In the genomic region with DNA sequence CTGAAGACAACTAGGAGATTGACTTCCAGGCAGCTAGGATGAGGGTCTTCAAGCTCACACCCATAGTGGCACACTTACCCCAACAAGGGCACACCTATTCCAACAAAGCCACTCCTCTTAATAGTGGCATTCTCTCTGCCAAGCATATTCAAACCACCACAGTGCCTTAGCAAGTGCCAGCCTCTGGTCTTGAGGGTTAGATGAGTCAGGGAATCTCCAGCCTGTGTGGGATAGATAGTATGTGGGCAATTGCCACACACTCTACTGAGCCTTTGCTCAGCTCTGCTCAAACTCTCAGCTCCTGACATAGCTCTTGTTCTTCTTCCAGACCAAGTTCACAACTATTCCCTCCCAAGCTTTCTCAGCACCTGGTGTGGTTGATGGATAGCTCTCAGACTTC, we compare ENCODE assay signal across 31 mouse cellular contexts. TPM values are rescaled to one million over a fixed set of nuclear protein-coding genes. Genes with fewer than 3 reads are reported as not detected.
A peak's percentile ranks its signal among the peaks of the same experiment; 100 is the strongest.
DNase-seq lines count a peak whose midpoint lies in the region.
"Had no signal": no experiment of that assay in that cellular context is flagged by ENCODE, and none has a peak within 500 bp of the region (broad histone marks: within the 10 kb centered on the region; RNA-seq: fewer than 3 reads in every experiment).

No protein-coding gene starts in this region.

- no peaks in the 10 kb centered on the region for H3K27me3 ChIP-seq in limb, embryonic 10.5 days (ENCODE audit: low read depth, poor library complexity, severe bottlenecking)
- H3K27me3 ChIP-seq: embryonic facial prominence, embryonic 13.5 days; embryonic facial prominence, embryonic 15.5 days; forebrain, embryonic 12.5 days had no signal

- DNase-seq in heart, adult 11 months: peak; percentile 52
- no peak for DNase-seq in heart, postnatal 25 days (ENCODE audit: low spot score)
- DNase-seq in 3134 (ENCODE audit: extremely low read depth, insufficient read length, low spot score) (peak; percentile 13), 416B (ENCODE audit: low read depth) (peak; percentile 31)
- no peak for DNase-seq in limb, embryonic 10.5 days (ENCODE audit: low spot score)
- no peak for DNase-seq in embryo, embryonic 10.5 days (ENCODE audit: low spot score)
- DNase-seq: adrenal gland, adult 2 months; adrenal gland, postnatal 10 days; adrenal gland, postnatal 25 days; cerebellum, adult 11 months; cerebellum, adult 18-20 months; cerebellum, adult 8-10 months; cerebellum, adult 9-11 months; cerebellum, postnatal 14 days; cerebellum, postnatal 36 days; embryo, embryonic 11 days had no signal

- no peaks in the 10 kb centered on the region for H3K9me3 ChIP-seq in limb, embryonic 10.5 days (replicated peaks)
- H3K9me3 ChIP-seq: embryonic facial prominence, embryonic 13.5 days; embryonic facial prominence, embryonic 15.5 days; forebrain, embryonic 10.5 days; forebrain, embryonic 12.5 days had no signal

- intact Hi-C loops in heart, postnatal 25 days (cut with DNase I): no loop called here

- no peak overlapping the region for H3K4me3 ChIP-seq in limb, embryonic 10.5 days
- H3K4me3 ChIP-seq: embryonic facial prominence, embryonic 13.5 days; embryonic facial prominence, embryonic 15.5 days; erythroblast, embryonic 14.5 days; forebrain, embryonic 10.5 days; forebrain, embryonic 12.5 days had no signal

- H3K36me3 ChIP-seq in limb, embryonic 10.5 days: no peaks in the 10 kb centered on the region
- H3K36me3 ChIP-seq: embryonic facial prominence, embryonic 13.5 days; embryonic facial prominence, embryonic 15.5 days; forebrain, embryonic 10.5 days; forebrain, embryonic 12.5 days had no signal

- H3K4me1 ChIP-seq in limb, embryonic 10.5 days: peaks cover 15% of the 10 kb centered on the region
- H3K4me1 ChIP-seq: embryonic facial prominence, embryonic 13.5 days; embryonic facial prominence, embryonic 15.5 days; forebrain, embryonic 10.5 days; forebrain, embryonic 12.5 days had no signal

- H3K27ac ChIP-seq in limb, embryonic 10.5 days: no peak overlapping the region
- H3K27ac ChIP-seq: embryonic facial prominence, embryonic 13.5 days; embryonic facial prominence, embryonic 15.5 days; forebrain, embryonic 10.5 days; forebrain, embryonic 12.5 days had no signal

RNA-seq across cellular contexts. Expression of gene 2610528A11Rik, which starts 2.5 kb away (rescaled TPM):
- under 1 TPM in 1 of 2 experiments, not detected in 1; 0.60 TPM for total RNA-seq in heart, postnatal 25 days (2021)
- polyA plus RNA-seq in limb, embryonic 10.5 days (2016; fragmentation: Nextera tagmentation; extraction: Ambion mirVana): 2.7 and 3.5 TPM in 2 replicates
- total RNA-seq: ES-E14, MEL had no signal
- polyA plus RNA-seq: erythroblast, embryonic 14.5 days; forebrain, embryonic 12.5 days; forebrain, embryonic 14.5 days; forebrain, embryonic 16.5 days had no signal

RNA-seq across cellular contexts. Expression of gene Cdhr1, which starts 13.2 kb away (rescaled TPM):
- total RNA-seq in heart, postnatal 25 days (2021): under 1 TPM in 1 of 2 experiments, not detected in 1; 0.08 TPM
- 0.04 and 0.09 TPM in 2 replicates for polyA plus RNA-seq in limb, embryonic 10.5 days (2016; fragmentation: Nextera tagmentation; extraction: Ambion mirVana)
- total RNA-seq: adrenal gland, adult 2 months; MEL had no signal
- polyA plus RNA-seq: adrenal gland, adult 2 months; erythroblast, embryonic 14.5 days had no signal

RNA-seq across cellular contexts. Expression of gene Ghitm, which starts 23.7 kb away (rescaled TPM):
- 100 to 1,000 TPM; 636 to 638 TPM for total RNA-seq in heart, postnatal 25 days (2021)
- polyA plus RNA-seq in limb, embryonic 10.5 days (2016; fragmentation: Nextera tagmentation; extraction: Ambion mirVana): 182 TPM in 2 replicates

RNA-seq across cellular contexts. Expression of gene Lrit2, which starts 43.6 kb away (rescaled TPM):
- not detected for total RNA-seq in heart, postnatal 25 days (2021)
- not detected in 2 replicates for polyA plus RNA-seq in limb, embryonic 10.5 days (2016; fragmentation: Nextera tagmentation; extraction: Ambion mirVana)
- total RNA-seq: adrenal gland, adult 2 months; adrenal gland, postnatal 10 days; adrenal gland, postnatal 25 days; adrenal gland, postnatal 4 days; ES-E14; MEL had no signal
- polyA plus RNA-seq: adrenal gland, adult 2 months; brain, embryonic 14.5 days; cortical plate, adult 2 months; embryonic facial prominence, embryonic 11.5 days; embryonic facial prominence, embryonic 13.5 days; embryonic facial prominence, embryonic 15.5 days; erythroblast, embryonic 14.5 days; forebrain, embryonic 10.5 days; forebrain, embryonic 12.5 days; forebrain, embryonic 14.5 days; forebrain, embryonic 16.5 days; frontal cortex, adult 2 months had no signal

RNA-seq across cellular contexts. Expression of gene Lrit1, which starts 56.7 kb away (rescaled TPM):
- not detected for total RNA-seq in heart, postnatal 25 days (2021)
- not detected in 2 replicates for polyA plus RNA-seq in limb, embryonic 10.5 days (2016; fragmentation: Nextera tagmentation; extraction: Ambion mirVana)
- total RNA-seq: adrenal gland, adult 2 months; adrenal gland, postnatal 25 days; ES-E14; MEL had no signal
- polyA plus RNA-seq: adrenal gland, adult 2 months; brain, embryonic 14.5 days; C2C12; cortical plate, adult 2 months; embryonic facial prominence, embryonic 11.5 days; embryonic facial prominence, embryonic 13.5 days; embryonic facial prominence, embryonic 15.5 days; erythroblast, embryonic 14.5 days; forebrain, embryonic 10.5 days; forebrain, embryonic 12.5 days; forebrain, embryonic 14.5 days; forebrain, embryonic 16.5 days; frontal cortex, adult 2 months had no signal

Comparison
In these comparisons a context has a peak if more than half of its experiments do, and no peak if none do; other contexts are left out.
1. DNase-seq: peak in heart, adult 11 months (single experiment), 3134 (single experiment) and 416B (single experiment); none in heart, postnatal 25 days (single experiment), limb, embryonic 10.5 days (single experiment) and embryo, embryonic 10.5 days (single experiment).